Comparison of ENCODE assay signal across 12 mouse cellular contexts in the genomic region with DNA sequence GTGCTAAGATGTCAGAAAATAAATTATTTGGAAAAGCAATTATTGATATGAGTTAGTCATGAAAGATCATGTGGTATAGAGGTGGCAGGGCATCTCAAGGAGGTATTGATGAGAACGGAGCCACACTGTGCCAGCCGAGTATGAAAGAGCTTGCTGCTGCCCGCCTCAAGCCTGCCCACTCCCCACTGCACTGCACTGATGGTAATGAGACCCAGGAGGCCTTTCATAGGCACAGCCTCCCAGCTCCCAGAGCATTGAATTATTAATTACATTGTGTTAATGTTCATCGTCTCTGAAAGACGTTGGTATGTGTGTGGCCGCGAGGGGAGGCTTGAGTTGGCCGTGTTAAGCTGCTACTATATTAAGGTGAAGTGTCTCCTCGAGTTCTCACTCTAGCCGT. TPM values are rescaled to one million over a fixed set of nuclear protein-coding genes. Genes with fewer than 3 reads are reported as not detected.
DNase-seq lines count a peak whose midpoint lies in the region; ATAC-seq lines count a peak whose summit lies in the region.
"Had no signal": no experiment of that assay in that cellular context is flagged by ENCODE, and none has a peak within 500 bp of the region (broad histone marks: within the 10 kb centered on the region; RNA-seq: fewer than 3 reads in every experiment).

No protein-coding gene starts in this region.

- no peaks in the 10 kb centered on the region for H3K27me3 ChIP-seq in midbrain, embryonic 11.5 days (ENCODE audit: control insufficient read depth, insufficient read depth, low read length)
- H3K27me3 ChIP-seq in midbrain, embryonic 10.5 days (ENCODE audit: low read depth, poor library complexity, severe bottlenecking) = no peaks in the 10 kb centered on the region
- no peaks in the 10 kb centered on the region for H3K27me3 ChIP-seq in hindbrain, embryonic 10.5 days (ENCODE audit: insufficient read depth, poor library complexity, severe bottlenecking)
- H3K27me3 ChIP-seq in midbrain, embryonic 14.5 days (ENCODE audit: control insufficient read depth, insufficient read depth, low read length) = no peaks in the 10 kb centered on the region
- H3K27me3 ChIP-seq: liver, embryonic 15.5 days; megakaryocyte, embryonic 14.5 days; stomach, embryonic 15.5 days had no signal

- no peak for ATAC-seq in midbrain, embryonic 11.5 days (ENCODE audit: low FRiP score)
- ATAC-seq in midbrain, embryonic 14.5 days (ENCODE audit: low FRiP score, low TSS enrichment) = peak; percentile 79; the same call in 1 of the 2 replicates
- ATAC-seq in activated CD4-positive, CD25-positive, alpha-beta regulatory T cell, adult 4 months = no peak

- H3K4me3 ChIP-seq in midbrain, embryonic 11.5 days (ENCODE audit: low read depth, low read length) = no peak overlapping the region
- no peak overlapping the region for H3K4me3 ChIP-seq in midbrain, embryonic 10.5 days
- no peak overlapping the region for H3K4me3 ChIP-seq in hindbrain, embryonic 10.5 days
- H3K4me3 ChIP-seq in midbrain, embryonic 14.5 days (replicated peaks; ENCODE audit: low read depth, low read length) = no peak overlapping the region
- H3K4me3 ChIP-seq: heart, embryonic 10.5 days; liver, embryonic 15.5 days; megakaryocyte, embryonic 14.5 days; stomach, embryonic 15.5 days had no signal

- H3K4me2 ChIP-seq in midbrain, embryonic 11.5 days = no peak overlapping the region
- no peak overlapping the region for H3K4me2 ChIP-seq in midbrain, embryonic 14.5 days (ENCODE audit: low read length)
- H3K4me2 ChIP-seq: liver, embryonic 15.5 days; stomach, embryonic 15.5 days had no signal

- H3K4me1 ChIP-seq in midbrain, embryonic 11.5 days (ENCODE audit: control insufficient read depth, insufficient read depth, low read length) = no peaks in the 10 kb centered on the region
- peaks cover 15% of the 10 kb centered on the region for H3K4me1 ChIP-seq in midbrain, embryonic 10.5 days
- peaks cover 27% of the 10 kb centered on the region for H3K4me1 ChIP-seq in hindbrain, embryonic 10.5 days (replicated peaks)
- H3K4me1 ChIP-seq in midbrain, embryonic 14.5 days (ENCODE audit: control insufficient read depth, insufficient read depth, low read length) = peaks cover 16% of the 10 kb centered on the region
- H3K4me1 ChIP-seq: liver, embryonic 15.5 days had no signal

- peak; percentile 69 for DNase-seq in midbrain, embryonic 11.5 days (ENCODE audit: low spot score, missing footprints)
- no peak for DNase-seq in midbrain, embryonic 10.5 days (ENCODE audit: low spot score)
- DNase-seq in hindbrain, embryonic 10.5 days (ENCODE audit: low spot score) = no peak
- DNase-seq in midbrain, embryonic 14.5 days = peak; percentile 66
- no peak for DNase-seq in adrenal gland, adult 18-20 months (ENCODE audit: low spot score in 2 of 2)
- DNase-seq in kidney, postnatal 14 days = no peak
- DNase-seq: kidney, postnatal 4 days had no signal

- no peaks in the 10 kb centered on the region for H3K9me3 ChIP-seq in midbrain, embryonic 11.5 days (ENCODE audit: control insufficient read depth, low read length)
- no peaks in the 10 kb centered on the region for H3K9me3 ChIP-seq in midbrain, embryonic 10.5 days (replicated peaks)
- H3K9me3 ChIP-seq in hindbrain, embryonic 10.5 days = no peaks in the 10 kb centered on the region
- no peaks in the 10 kb centered on the region for H3K9me3 ChIP-seq in midbrain, embryonic 14.5 days (ENCODE audit: control insufficient read depth, low read length)
- H3K9me3 ChIP-seq: heart, embryonic 10.5 days; liver, embryonic 15.5 days; megakaryocyte, embryonic 14.5 days; stomach, embryonic 15.5 days had no signal

- H3K36me3 ChIP-seq in midbrain, embryonic 11.5 days (ENCODE audit: control insufficient read depth, insufficient read depth, low read length) = no peaks in the 10 kb centered on the region
- H3K36me3 ChIP-seq in midbrain, embryonic 10.5 days = no peaks in the 10 kb centered on the region; the same call in 1 of the 2 replicates
- H3K36me3 ChIP-seq in hindbrain, embryonic 10.5 days = no peaks in the 10 kb centered on the region
- H3K36me3 ChIP-seq in midbrain, embryonic 14.5 days (ENCODE audit: control insufficient read depth, insufficient read depth, low read length) = no peaks in the 10 kb centered on the region
- H3K36me3 ChIP-seq: heart, embryonic 10.5 days; liver, embryonic 15.5 days; stomach, embryonic 15.5 days had no signal

- no peak overlapping the region for H3K9ac ChIP-seq in midbrain, embryonic 11.5 days (ENCODE audit: low read length)
- H3K9ac ChIP-seq in midbrain, embryonic 14.5 days (replicated peaks; ENCODE audit: low read length) = no peak overlapping the region
- H3K9ac ChIP-seq: liver, embryonic 15.5 days; stomach, embryonic 15.5 days had no signal

- no peak overlapping the region for H3K27ac ChIP-seq in midbrain, embryonic 11.5 days (ENCODE audit: low read depth, low read length)
- H3K27ac ChIP-seq in midbrain, embryonic 10.5 days (replicated peaks) = no peak overlapping the region
- H3K27ac ChIP-seq in hindbrain, embryonic 10.5 days = peak overlapping the region; percentile 30; the same call in 1 of the 2 replicates
- H3K27ac ChIP-seq in midbrain, embryonic 14.5 days (replicated peaks; ENCODE audit: low read depth, low read length) = peak overlapping the region; percentile 58
- H3K27ac ChIP-seq: heart, embryonic 10.5 days; liver, embryonic 15.5 days; stomach, embryonic 15.5 days had no signal

- WGBS in midbrain, embryonic 11.5 days = 77% methylated on average over 10 of the region's 10 CpGs
- 87% methylated on average over 10 of the region's 10 CpGs for WGBS in midbrain, embryonic 10.5 days
- WGBS in hindbrain, embryonic 10.5 days = 74% methylated on average over 10 of the region's 10 CpGs
- WGBS in midbrain, embryonic 14.5 days = 22% methylated on average over 10 of the region's 10 CpGs

RNA-seq across cellular contexts. Expression of a gene that starts 33.6 kb away (rescaled TPM):
- polyA plus RNA-seq in midbrain, embryonic 11.5 days (2014; fragmentation: Nextera tagmentation; extraction: Ambion mirVana) = 2.2 and 2.7 TPM in 2 replicates
- 1.5 and 2.3 TPM in 2 replicates for polyA plus RNA-seq in midbrain, embryonic 10.5 days (2016; fragmentation: Nextera tagmentation; extraction: Ambion mirVana)
- polyA plus RNA-seq in hindbrain, embryonic 10.5 days (2016; fragmentation: Nextera tagmentation; extraction: Ambion mirVana) = 2.3 and 2.4 TPM in 2 replicates
- polyA plus RNA-seq in midbrain, embryonic 14.5 days (2014; fragmentation: Nextera tagmentation; extraction: Ambion mirVana) = 7.5 and 8.3 TPM in 2 replicates
- total RNA-seq in adrenal gland, adult 18-20 months (2021) = 10 to 100 TPM; 10.2 to 12.0 TPM
- under 1 TPM; 0.37 to 0.42 TPM for polyA plus RNA-seq in activated CD4-positive, CD25-positive, alpha-beta regulatory T cell, adult 4 months (2017; shearing (Covaris generic))

Comparison
In these comparisons a context has a peak if more than half of its experiments do, and no peak if none do; other contexts are left out.
1. DNase-seq: peak in midbrain, embryonic 11.5 days (single experiment) and midbrain, embryonic 14.5 days (single experiment); none in midbrain, embryonic 10.5 days (single experiment), hindbrain, embryonic 10.5 days (single experiment), adrenal gland, adult 18-20 months (0 of 2) and kidney, postnatal 14 days (single experiment).
2. H3K27ac ChIP-seq: peak in hindbrain, embryonic 10.5 days (single experiment) and midbrain, embryonic 14.5 days (single experiment); none in midbrain, embryonic 11.5 days (single experiment) and midbrain, embryonic 10.5 days (single experiment).